Mouse (Mus musculus) midbrain, postnatal 0 days (tissue): ENCODE measurements around the gene Klhl35. TPM values are rescaled to one million over a fixed set of nuclear protein-coding genes. Genes with fewer than 3 reads are reported as not detected.

Source experiments
- ATAC-seq: fragments of 200-750 bp; cut with Nextera tagmentation; 2 replicates; pipeline ENCODE4 v1.8.0; 2017; ENCODE audit warnings: moderate number of reproducible peaks, mild to moderate bottlenecking, moderate TSS enrichment, moderate library complexity; ENCODE audit not compliant: low FRiP score
- DNase-seq: peaks from one replicate; pipeline ENCODE4 v3.0.0-alpha.2; 2015; ENCODE audit warnings: low spot score
- H3K27ac ChIP-seq: fragments of 300-500 bp; sonication (generic); 2 replicates; pipeline ENCODE4 v1.5.1; 2014; ENCODE audit warnings: low read depth, mild to moderate bottlenecking, low read length, mixed read lengths
- H3K27me3 ChIP-seq: fragments of 300-500 bp; sonication (generic); 2 replicates; pipeline ENCODE4 v1.6.1; 2014; ENCODE audit warnings: low read length, control low read depth, mixed read lengths; ENCODE audit not compliant: insufficient read depth
- H3K36me3 ChIP-seq: fragments of 300-500 bp; sonication (generic); 2 replicates; pipeline ENCODE4 v1.6.1; 2014; ENCODE audit warnings: low read length, control low read depth, mixed read lengths; ENCODE audit not compliant: insufficient read depth
- H3K4me1 ChIP-seq: fragments of 300-500 bp; sonication (generic); 2 replicates; pipeline ENCODE4 v1.6.1; 2014; ENCODE audit warnings: mild to moderate bottlenecking, control low read depth, antibody characterized with exemption, low read length, mixed read lengths; ENCODE audit not compliant: insufficient read depth
- H3K4me2 ChIP-seq: fragments of 300-500 bp; sonication (generic); 2 replicates; pipeline ENCODE4 v1.6.1; 2014; ENCODE audit warnings: low read depth, mild to moderate bottlenecking, low read length, mixed read lengths; ENCODE audit not compliant: poor library complexity, severe bottlenecking
- H3K4me3 ChIP-seq: fragments of 300-500 bp; sonication (generic); 2 replicates; pipeline ENCODE4 v1.5.1; 2014; ENCODE audit warnings: low read depth, mild to moderate bottlenecking, low read length, moderate library complexity
- H3K9ac ChIP-seq: fragments of 300-500 bp; sonication (generic); replicated peaks from 2 replicates; pipeline ENCODE4 v1.6.1; 2014; ENCODE audit warnings: mild to moderate bottlenecking, low read length, moderate library complexity, mixed read lengths; ENCODE audit not compliant: poor library complexity, severe bottlenecking
- H3K9me3 ChIP-seq: fragments of 300-500 bp; sonication (generic); 2 replicates; pipeline ENCODE4 v1.6.1; 2016; ENCODE audit warnings: low read length, control low read depth
- CTCF ChIP-seq: IDR thresholded peaks from 2 replicates; pipeline ENCODE4 v1.5.1; 2016; ENCODE audit warnings: antibody characterized with exemption, mild to moderate bottlenecking
- WGBS: fragments of 180-500 bp; shearing (Covaris S2); extraction: QIAGEN DNeasy Blood & Tissue Kit; methylation state at CpG from one replicate; pipeline ENCODE4 v1.1.7; 2014; 5-methylcytosine and 5-hydroxymethylcytosine counted together
- polyA plus RNA-seq: library from polyadenylated mRNA; unstranded; fragments of >200 nt; fragmentation: Nextera tagmentation; extraction: Ambion mirVana; gene quantifications from 2 replicates; pipeline ENCODE4 v1.2.1, GENCODE M21; 2015
- total RNA-seq: library from RNA; depleted of rRNA; stranded (reverse); fragments of >200 nt; gene quantifications from 2 replicates; pipeline ENCODE4 v1.2.3, GENCODE M21; 2014

The Klhl35 gene
- total and polyA plus RNA-seq, 2 experiments from 2014 or later: 2.4 to 3.9 TPM

- Histone ChIP-seq H3K27ac (no peak overlapping the region), H3K36me3 (no peaks in the 10 kb centered on the region), H3K27me3 (no peaks in the 10 kb centered on the region), H3K4me3 (no peak overlapping the region), H3K9me3 (no peaks in the 10 kb centered on the region), H3K9ac (no peak overlapping the region), H3K4me2 (no peak overlapping the region), H3K4me1 (no peaks in the 10 kb centered on the region)
- no peak for ATAC-seq
- no peak for DNase-seq
- no peak for TF ChIP-seq CTCF
- WGBS: 19% methylated on average over 12 of the region's 12 CpGs
Observed at GRCm38 (mm10) chr7:99434672-99435250, 31.0 kb upstream of the Klhl35 start.

GRCm38 (mm10) chr7:99436530-99436929, 29.3 kb upstream of the Klhl35 start:
- no peak for DNase-seq
- Histone ChIP-seq H3K4me3 (no peak overlapping the region), H3K27me3 (no peaks in the 10 kb centered on the region), H3K36me3 (peaks cover 5% of the 10 kb centered on the region; the same call in 1 of the 2 replicates), H3K4me2 (no peak overlapping the region), H3K9ac (no peak overlapping the region), H3K9me3 (no peaks in the 10 kb centered on the region), H3K27ac (no peak overlapping the region), H3K4me1 (no peaks in the 10 kb centered on the region)
- no peak for TF ChIP-seq CTCF
- WGBS: 17% methylated on average over 4 of the region's 4 CpGs
- no peak for ATAC-seq

GRCm38 (mm10) chr7:99438881-99439280, 26.9 kb upstream of the Klhl35 start:
- no peak overlapping the region for H3K9ac ChIP-seq
- H3K27me3 ChIP-seq: no peaks in the 10 kb centered on the region
- no peak overlapping the region for H3K4me3 ChIP-seq
- H3K4me2 ChIP-seq: no peak overlapping the region
- TF ChIP-seq CTCF: peak; percentile 49
- DNase-seq (no peak), ATAC-seq (no peak)
- peaks cover 7% of the 10 kb centered on the region; the same call in 1 of the 2 replicates for H3K36me3 ChIP-seq
- H3K27ac ChIP-seq: no peak overlapping the region
- 71% methylated on average over 10 of the region's 10 CpGs for WGBS
- H3K9me3 ChIP-seq: no peaks in the 10 kb centered on the region
- H3K4me1 ChIP-seq: no peaks in the 10 kb centered on the region

- no peak for TF ChIP-seq CTCF
- ATAC-seq: no peak
- Histone ChIP-seq H3K9ac (no peak overlapping the region), H3K27ac (no peak overlapping the region), H3K4me1 (no peaks in the 10 kb centered on the region), H3K4me3 (no peak overlapping the region), H3K4me2 (no peak overlapping the region), H3K27me3 (no peaks in the 10 kb centered on the region), H3K36me3 (peaks cover 7% of the 10 kb centered on the region; the same call in 1 of the 2 replicates), H3K9me3 (no peaks in the 10 kb centered on the region)
- DNase-seq: peak; percentile 28
- 27% methylated on average over 6 of the region's 6 CpGs for WGBS
Observed at GRCm38 (mm10) chr7:99441534-99442072, 24.2 kb upstream of the Klhl35 start.

- no peak overlapping the region; the same call in 1 of the 2 replicates for H3K9ac ChIP-seq
- no peak for DNase-seq
- H3K4me3 ChIP-seq: no peak overlapping the region
- no peaks in the 10 kb centered on the region for H3K27me3 ChIP-seq
- H3K36me3 ChIP-seq: peaks cover 7% of the 10 kb centered on the region; the same call in 1 of the 2 replicates
- no peaks in the 10 kb centered on the region for H3K4me1 ChIP-seq
- WGBS: 58% methylated on average over 5 of the region's 5 CpGs
- no peaks in the 10 kb centered on the region for H3K9me3 ChIP-seq
- TF ChIP-seq CTCF: no peak
- ATAC-seq: no peak
- no peak overlapping the region for H3K4me2 ChIP-seq
- H3K27ac ChIP-seq: no peak overlapping the region
Observed at GRCm38 (mm10) chr7:99443164-99443563, 22.6 kb upstream of the Klhl35 start.

GRCm38 (mm10) chr7:99444012-99444411, 21.8 kb upstream of the Klhl35 start:
- H3K4me1 ChIP-seq: no peaks in the 10 kb centered on the region
- H3K9me3 ChIP-seq: no peaks in the 10 kb centered on the region
- H3K9ac ChIP-seq: no peak overlapping the region
- H3K4me2 ChIP-seq: no peak overlapping the region
- no peak overlapping the region for H3K4me3 ChIP-seq
- no peak for DNase-seq
- 78% methylated on average over 6 of the region's 6 CpGs for WGBS
- H3K27ac ChIP-seq: no peak overlapping the region
- H3K36me3 ChIP-seq: peaks cover 7% of the 10 kb centered on the region; the same call in 1 of the 2 replicates
- TF ChIP-seq CTCF: peak; percentile 71
- no peaks in the 10 kb centered on the region for H3K27me3 ChIP-seq
- ATAC-seq: no peak
